Mouse (Mus musculus) small intestine, adult 2 months (tissue): ENCODE data around the gene Fnip2. TPM values are rescaled to one million over a fixed set of nuclear protein-coding genes. Genes with fewer than 3 reads are reported as not detected.

Experiments used
- H3K27ac ChIP-seq: fragments of 200-500 bp; 2 replicates; pipeline ENCODE4 v1.5.1; 2012; ENCODE audit warnings: low read depth, low read length, control low read depth, inconsistent platforms; ENCODE audit not compliant: insufficient read depth
- H3K27me3 ChIP-seq: fragments of 200-500 bp; 2 replicates; pipeline ENCODE4 v1.6.1; 2012; ENCODE audit warnings: mild to moderate bottlenecking, moderate library complexity, low read length, inconsistent platforms; ENCODE audit not compliant: control insufficient read depth, insufficient read depth
- H3K36me3 ChIP-seq: fragments of 200-500 bp; 2 replicates; pipeline ENCODE4 v1.6.1; 2012; ENCODE audit warnings: mild to moderate bottlenecking, low read length, control low read depth, inconsistent platforms; ENCODE audit not compliant: control insufficient read depth, insufficient read depth
- H3K4me1 ChIP-seq: fragments of 200-500 bp; 2 replicates; pipeline ENCODE4 v1.6.1; 2012; ENCODE audit warnings: low read length, inconsistent platforms, mixed read lengths; ENCODE audit not compliant: control insufficient read depth, insufficient read depth, insufficient read length
- H3K4me3 ChIP-seq: fragments of 200-500 bp; 2 replicates; pipeline ENCODE4 v1.5.1; 2012; ENCODE audit warnings: low read depth, mild to moderate bottlenecking, control low read depth, inconsistent platforms, low read length, moderate library complexity
- CTCF ChIP-seq: fragments of 200-500 bp; IDR thresholded peaks from 2 replicates; pipeline ENCODE4 v1.5.1; 2012; ENCODE audit warnings: low read depth, mild to moderate bottlenecking, control low read depth, inconsistent platforms, low read length, moderate library complexity, mixed read lengths; ENCODE audit not compliant: insufficient replicate concordance, insufficient read length; ENCODE audit errors: extremely low read depth
- POLR2A ChIP-seq: fragments of 200-500 bp; IDR thresholded peaks from 2 replicates; pipeline ENCODE4 v1.6.1; 2012; ENCODE audit warnings: low read depth, mild to moderate bottlenecking, control low read depth, inconsistent platforms, low read length, moderate library complexity
- WGBS: fragments of 180-500 bp; shearing (Covaris S2); methylation state at CpG from one replicate; pipeline ENCODE4 v1.1.7; 2018; 5-methylcytosine and 5-hydroxymethylcytosine counted together
- polyA plus RNA-seq: library from polyadenylated mRNA; depleted of rRNA; stranded (reverse); fragments of >200 nt; gene quantifications from 2 replicates; pipeline ENCODE4 v1.2.3, GENCODE M21; 2012

Fnip2 gene
- polyA plus RNA-seq, 1 experiment: 1.6 TPM

DNA sequence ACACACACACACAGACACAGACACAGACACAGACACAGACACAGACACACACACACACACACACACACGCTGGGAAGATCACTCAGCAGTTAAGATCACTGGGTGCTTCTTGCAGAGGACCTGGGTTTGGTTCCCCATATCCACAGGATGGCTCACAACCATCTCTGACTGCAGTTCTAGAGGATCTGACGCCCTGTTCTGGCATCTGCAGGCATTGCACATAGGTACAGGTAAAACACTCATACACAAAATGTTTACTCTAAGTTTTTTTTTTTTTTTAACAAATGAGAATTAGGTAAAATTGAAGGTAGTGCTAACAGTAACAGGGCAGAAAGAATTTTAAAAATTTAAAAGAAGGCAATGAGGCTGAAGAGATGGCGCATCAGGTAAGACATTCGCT is 121.5 kb downstream of the Fnip2 start:
- TF ChIP-seq POLR2A (no peak), CTCF (no peak)
- Histone ChIP-seq H3K4me3 (no peak overlapping the region), H3K27me3 (no peaks in the 10 kb centered on the region), H3K4me1 (no peaks in the 10 kb centered on the region), H3K36me3 (no peaks in the 10 kb centered on the region), H3K27ac (no peak overlapping the region)
- 87% methylated on average over 4 of the region's 4 CpGs for WGBS

DNA sequence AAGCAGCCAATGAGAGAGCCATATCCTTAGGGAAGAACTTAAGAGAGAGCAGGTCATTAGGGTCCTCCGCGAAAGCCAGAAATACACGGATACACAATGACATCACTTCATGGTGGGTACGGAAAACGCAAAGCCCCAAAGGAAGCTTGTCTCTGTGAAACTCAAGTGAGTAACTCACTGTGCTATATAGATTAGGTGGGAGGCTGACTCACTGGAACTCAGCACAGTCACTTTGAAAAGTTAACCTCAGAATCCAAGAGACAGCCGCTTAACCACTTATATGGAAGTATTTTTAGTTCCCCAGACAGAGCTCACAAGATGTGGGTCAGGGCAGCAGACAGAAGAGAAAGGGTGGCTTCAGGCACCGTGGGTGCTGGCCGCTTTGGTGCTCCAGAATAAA is 122.6 kb downstream of the Fnip2 start:
- no peaks in the 10 kb centered on the region for H3K27me3 ChIP-seq
- TF ChIP-seq CTCF (no peak), POLR2A (no peak)
- WGBS: 75% methylated on average over 8 of the region's 8 CpGs

DNA sequence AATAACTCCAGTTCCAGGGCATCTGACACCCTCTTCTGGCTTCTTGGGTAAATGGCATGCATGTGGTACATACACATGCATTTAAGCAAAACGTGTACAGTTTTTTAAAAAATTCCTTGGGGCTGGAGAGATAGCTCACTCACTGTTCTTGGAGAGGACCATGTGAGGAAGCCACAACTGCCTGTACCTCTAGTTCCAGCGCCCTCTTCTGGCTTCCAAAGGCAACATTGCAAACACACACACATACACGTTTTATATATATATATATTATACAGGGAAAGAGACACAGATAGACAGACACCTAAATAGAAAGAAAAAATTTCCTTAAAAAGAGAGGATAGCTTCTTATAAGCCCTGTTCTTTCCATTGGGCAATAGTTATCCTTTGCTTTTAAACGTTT is 123.7 kb downstream of the Fnip2 start:
- H3K36me3 ChIP-seq: no peaks in the 10 kb centered on the region
- H3K4me1 ChIP-seq: no peaks in the 10 kb centered on the region
- no peak overlapping the region for H3K27ac ChIP-seq
- WGBS: 62% methylated on average over 4 of the region's 4 CpGs
- H3K27me3 ChIP-seq: no peaks in the 10 kb centered on the region
- TF ChIP-seq CTCF (no peak), POLR2A (no peak)
- no peak overlapping the region for H3K4me3 ChIP-seq

More for the DNA sequence above, 122.6 kb downstream of the Fnip2 start:
- H3K4me3 ChIP-seq: no peak overlapping the region
- H3K27ac ChIP-seq: no peak overlapping the region
- no peaks in the 10 kb centered on the region for H3K36me3 ChIP-seq
- no peaks in the 10 kb centered on the region for H3K4me1 ChIP-seq

DNA sequence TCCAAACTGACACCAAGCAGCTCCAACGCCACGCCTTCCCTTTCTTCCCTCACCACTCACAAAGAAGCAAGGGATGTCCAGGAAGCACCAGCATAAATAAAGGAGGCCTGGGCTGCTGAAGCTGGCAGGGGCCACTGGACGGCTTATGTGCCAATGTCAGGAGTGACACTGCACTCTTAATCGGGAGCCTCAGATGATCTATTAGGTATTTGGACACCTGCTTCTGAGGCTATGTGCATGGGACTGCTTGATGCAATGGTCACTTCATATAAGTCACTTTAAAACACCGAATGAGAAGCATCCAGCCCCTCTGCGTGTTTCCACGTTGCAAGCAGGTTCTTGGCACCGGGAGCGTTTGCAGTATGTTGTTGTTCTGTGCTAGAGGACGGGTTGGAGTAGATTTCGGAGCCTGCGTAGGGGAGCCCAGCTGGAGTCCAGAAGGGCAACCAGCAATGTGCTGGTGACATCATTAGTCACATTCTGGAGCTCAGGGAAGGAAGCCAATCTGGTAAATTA is 126.6 kb downstream of the Fnip2 start:
- no peak overlapping the region for H3K4me3 ChIP-seq
- no peaks in the 10 kb centered on the region for H3K4me1 ChIP-seq

DNA sequence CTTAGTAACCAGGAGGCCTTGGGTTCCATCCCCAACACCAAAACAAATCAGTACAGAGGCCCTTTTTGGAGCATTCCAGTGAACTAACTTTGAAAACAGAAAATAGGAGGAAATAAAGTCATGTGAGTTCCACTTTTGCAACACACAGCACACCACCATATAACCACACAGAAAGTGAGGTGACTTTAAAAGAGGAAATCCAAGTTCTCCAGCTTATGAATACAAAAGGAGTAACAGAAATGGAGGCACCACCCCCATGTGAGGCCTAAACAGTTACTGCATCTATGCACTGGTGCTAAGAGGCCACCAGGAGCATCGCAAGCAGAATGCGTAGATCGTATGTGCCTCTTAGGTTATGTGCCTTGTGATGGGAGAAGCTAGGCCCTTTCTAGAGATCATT is 129.3 kb downstream of the Fnip2 start:
- no peak for TF ChIP-seq CTCF
- Histone ChIP-seq H3K27me3 (no peaks in the 10 kb centered on the region), H3K27ac (no peak overlapping the region), H3K4me1 (no peaks in the 10 kb centered on the region), H3K4me3 (no peak overlapping the region), H3K36me3 (no peaks in the 10 kb centered on the region)
- WGBS: 98% methylated on average over 3 of the region's 3 CpGs

More for the DNA sequence above, 126.6 kb downstream of the Fnip2 start:
- TF ChIP-seq CTCF (no peak), POLR2A (no peak)
- Histone ChIP-seq H3K36me3 (no peaks in the 10 kb centered on the region), H3K27me3 (no peaks in the 10 kb centered on the region), H3K27ac (no peak overlapping the region)
- WGBS: 51% methylated on average over 12 of the region's 12 CpGs

DNA sequence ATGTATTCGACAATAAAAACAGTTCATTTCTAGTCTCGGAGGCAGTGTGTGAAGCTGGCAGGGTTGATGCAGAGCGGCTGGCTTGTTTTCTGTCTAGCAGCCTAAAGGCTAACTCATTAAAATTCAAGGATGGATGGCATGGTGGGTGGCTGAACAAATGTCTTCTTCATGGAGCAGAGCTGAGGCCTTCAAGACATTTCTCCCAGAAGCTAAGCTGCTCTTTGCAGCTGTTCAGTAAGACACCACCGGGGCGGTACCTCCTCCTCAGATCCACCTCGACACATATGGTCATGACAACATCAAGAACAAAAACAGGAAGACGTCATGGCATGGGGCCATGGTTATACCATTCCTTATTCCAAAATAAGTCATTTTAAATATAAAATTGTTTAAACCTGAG is 131.4 kb downstream of the Fnip2 start:
- Histone ChIP-seq H3K4me3 (no peak overlapping the region), H3K27ac (no peak overlapping the region), H3K36me3 (no peaks in the 10 kb centered on the region), H3K27me3 (no peaks in the 10 kb centered on the region), H3K4me1 (no peaks in the 10 kb centered on the region)
- WGBS: 83% methylated on average over 7 of the region's 7 CpGs
- TF ChIP-seq CTCF (no peak), POLR2A (no peak)

DNA sequence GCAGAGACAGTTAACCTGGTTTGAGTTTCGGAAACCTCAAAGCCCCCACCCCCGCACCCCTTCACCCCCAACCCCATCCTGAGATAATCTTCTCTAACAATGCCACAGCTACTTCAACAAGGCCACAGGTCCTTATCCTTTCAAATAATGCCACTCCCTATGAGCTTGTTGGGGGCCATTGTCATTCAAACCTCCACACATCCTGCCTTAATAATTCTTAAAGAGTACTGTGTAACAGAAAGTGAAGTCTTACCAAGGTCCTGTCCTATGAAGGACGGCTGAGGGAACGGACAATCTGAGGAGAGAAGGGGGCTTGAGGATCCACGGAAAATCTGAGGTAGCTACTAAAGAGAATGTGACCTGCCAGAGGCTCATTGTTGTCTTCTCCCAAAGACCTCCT is 132.6 kb downstream of the Fnip2 start:
- Histone ChIP-seq H3K27me3 (no peaks in the 10 kb centered on the region), H3K4me3 (no peak overlapping the region), H3K27ac (no peak overlapping the region), H3K4me1 (no peaks in the 10 kb centered on the region), H3K36me3 (no peaks in the 10 kb centered on the region)
- WGBS: 62% methylated on average over 5 of the region's 5 CpGs
- no peak for TF ChIP-seq POLR2A
- no peak for TF ChIP-seq CTCF

DNA sequence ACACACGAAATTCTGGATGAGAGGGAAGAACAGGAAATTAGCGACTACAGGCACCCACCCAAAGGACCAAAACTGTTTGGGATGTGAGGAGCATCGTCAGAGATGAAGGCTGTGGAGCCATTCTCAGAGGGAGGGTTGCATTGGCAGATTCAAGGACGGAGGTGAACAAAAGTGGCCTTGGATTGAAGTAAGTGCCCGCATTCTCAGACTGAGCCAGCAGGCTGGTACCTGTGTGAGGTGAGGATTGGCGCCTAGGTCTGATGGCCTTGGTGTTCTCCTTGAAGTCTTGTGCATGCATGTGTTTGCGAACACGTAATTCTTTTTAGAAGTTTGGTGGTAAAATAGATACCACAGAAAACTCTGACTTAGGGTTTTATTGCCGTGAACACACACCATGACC is 133.2 kb downstream of the Fnip2 start:
- no peak overlapping the region for H3K27ac ChIP-seq

More for the DNA sequence above, 133.2 kb downstream of the Fnip2 start:
- Histone ChIP-seq H3K4me3 (no peak overlapping the region), H3K27me3 (no peaks in the 10 kb centered on the region), H3K36me3 (no peaks in the 10 kb centered on the region), H3K4me1 (no peaks in the 10 kb centered on the region)
- WGBS: 73% methylated on average over 9 of the region's 9 CpGs
- no peak for TF ChIP-seq POLR2A
- TF ChIP-seq CTCF: no peak
